Mouse (Mus musculus): ENCODE data around the gene Gm13277. TPM values are rescaled to one million over a fixed set of nuclear protein-coding genes. Genes with fewer than 3 reads are reported as not detected.
"Not testable (repeated sequence)": the region's sequence is repeated elsewhere in the genome, so short reads cannot be mapped to it uniquely, and the experiment has no call there.

Gene Gm13277
- polyA plus RNA-seq, 1 experiment from 2014 or later = not detected

DNA sequence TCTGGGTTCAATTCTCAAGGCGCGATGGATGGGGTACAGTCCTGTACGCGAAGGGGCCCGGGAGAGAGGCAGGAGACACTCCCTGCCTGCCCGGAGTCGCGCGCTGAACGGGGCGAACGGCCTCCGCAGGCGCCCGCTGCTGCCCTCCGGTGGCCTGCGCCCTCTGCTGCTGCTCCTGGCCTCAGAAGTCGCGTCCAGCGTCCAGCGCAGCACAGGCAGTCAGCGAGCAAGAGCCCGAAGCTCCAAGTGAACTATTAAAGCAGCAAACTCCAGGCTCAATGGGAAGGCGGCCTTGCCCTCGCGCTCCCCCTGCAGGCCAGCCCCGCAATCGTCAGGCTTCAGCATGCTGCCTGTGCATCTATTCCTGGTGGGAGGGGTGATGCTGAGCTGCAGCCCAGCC is 28.0 kb upstream of the Gm13277 start:
- ATAC-seq (ENCODE audit: insufficient number of reproducible peaks, low FRiP score, low TSS enrichment, low read depth); H3K4me1 ChIP-seq; H3K27me3 ChIP-seq; H3K36me3 ChIP-seq; H3K9me3 ChIP-seq; H3K9ac ChIP-seq: not testable (repeated sequence)
- peak overlapping the region; percentile 38 for H3K4me3 ChIP-seq
- WGBS = 0% methylated on average over 26 of the region's 28 CpGs
- H3K4me2 ChIP-seq = peak overlapping the region; percentile 50
- peak overlapping the region; percentile 81 for H3K27ac ChIP-seq

GRCm38 (mm10) chr4:88761776-88762175 is 26.7 kb upstream of the Gm13277 start:
- not testable (repeated sequence) for ATAC-seq (ENCODE audit: insufficient number of reproducible peaks, low FRiP score, low TSS enrichment, low read depth); H3K4me1 ChIP-seq; H3K36me3 ChIP-seq; H3K4me3 ChIP-seq; H3K27ac ChIP-seq; H3K9ac ChIP-seq; H3K27me3 ChIP-seq; H3K4me2 ChIP-seq; H3K9me3 ChIP-seq
- 64% methylated on average over 6 of the region's 8 CpGs for WGBS

DNA sequence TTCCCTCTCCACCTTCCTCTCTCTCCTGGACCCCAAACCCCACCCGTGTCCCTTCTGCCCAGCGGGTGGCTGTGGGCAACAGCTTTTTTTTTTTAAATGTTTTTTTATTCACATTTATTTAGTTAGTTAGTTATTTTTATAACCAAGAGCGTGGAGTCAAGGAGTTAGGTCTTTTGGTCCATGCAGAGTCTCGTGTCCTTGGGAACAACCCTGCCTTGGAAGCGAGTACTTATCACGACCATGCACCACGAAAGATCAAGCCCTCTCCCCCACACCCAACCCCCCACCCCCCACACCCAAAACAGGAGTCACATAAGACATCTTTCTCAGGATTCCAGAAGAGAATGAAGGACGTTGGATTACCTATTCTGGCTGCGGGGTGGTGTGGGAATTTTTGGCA is 26.1 kb upstream of the Gm13277 start:
- 51% methylated on average over 9 of the region's 9 CpGs for WGBS
- H3K36me3 ChIP-seq; H3K9me3 ChIP-seq; H3K27me3 ChIP-seq; H3K27ac ChIP-seq; H3K4me1 ChIP-seq; ATAC-seq (ENCODE audit: insufficient number of reproducible peaks, low FRiP score, low TSS enrichment, low read depth); H3K4me3 ChIP-seq; H3K4me2 ChIP-seq; H3K9ac ChIP-seq: not testable (repeated sequence)

DNA sequence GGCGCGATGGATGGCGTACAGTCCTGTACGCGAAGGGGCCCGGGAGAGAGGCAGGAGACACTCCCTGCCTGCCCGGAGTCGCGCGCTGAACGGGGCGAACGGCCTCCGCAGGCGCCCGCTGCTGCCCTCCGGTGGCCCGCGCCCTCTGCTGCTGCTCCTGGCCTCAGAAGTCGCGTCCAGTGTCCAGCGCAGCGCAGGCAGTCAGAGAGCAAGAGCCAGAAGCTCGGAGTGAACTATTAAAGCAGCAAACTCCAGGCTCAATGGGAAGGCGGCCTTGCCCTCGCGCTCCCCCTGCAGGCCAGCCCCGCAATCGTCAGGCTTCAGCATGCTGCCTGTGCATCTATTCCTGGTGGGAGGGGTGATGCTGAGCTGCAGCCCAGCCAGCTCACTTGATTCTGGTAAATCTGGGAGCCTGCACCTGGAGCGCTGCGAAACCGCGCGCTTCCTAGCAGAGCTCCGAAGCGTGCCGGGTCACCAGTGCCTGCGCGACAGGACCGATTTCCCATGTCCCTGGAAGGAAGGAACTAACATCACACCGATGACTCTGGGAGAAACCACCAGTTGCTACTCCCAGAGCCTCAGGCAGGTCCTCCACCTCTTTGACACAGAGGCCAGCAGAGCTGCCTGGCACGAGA is 24.9 kb upstream of the Gm13277 start:
- H3K27me3 ChIP-seq; H3K9me3 ChIP-seq; H3K9ac ChIP-seq; H3K36me3 ChIP-seq; ATAC-seq (ENCODE audit: insufficient number of reproducible peaks, low FRiP score, low TSS enrichment, low read depth); H3K4me1 ChIP-seq: not testable (repeated sequence)
- 2% methylated on average over 30 of the region's 42 CpGs for WGBS
- peak overlapping the region; percentile 51 for H3K4me2 ChIP-seq
- H3K4me3 ChIP-seq = peak overlapping the region; percentile 42
- peak overlapping the region; percentile 77; the same call in 1 of the 2 replicates for H3K27ac ChIP-seq

GRCm38 (mm10) chr4:88773534-88773933 is 14.9 kb upstream of the Gm13277 start, which contains the start of gene Gm13290:
TSS of gene Gm13290 (plus strand) at chr4:88773834.
- H3K9ac ChIP-seq; H3K4me3 ChIP-seq; H3K27ac ChIP-seq; H3K36me3 ChIP-seq; H3K9me3 ChIP-seq; ATAC-seq (ENCODE audit: insufficient number of reproducible peaks, low FRiP score, low TSS enrichment, low read depth); H3K4me2 ChIP-seq; H3K4me1 ChIP-seq; H3K27me3 ChIP-seq: not testable (repeated sequence)
- no CpG with 5 or more reads among the region's 32 CpGs for WGBS

GRCm38 (mm10) chr4:88776622-88777021 is 11.8 kb upstream of the Gm13277 start, which contains the start of gene Gm13289:
TSS of gene Gm13289 (plus strand) at chr4:88776922.
- not testable (repeated sequence) for H3K9me3 ChIP-seq; H3K27me3 ChIP-seq; H3K36me3 ChIP-seq; H3K4me3 ChIP-seq; H3K27ac ChIP-seq; H3K4me2 ChIP-seq; H3K4me1 ChIP-seq; ATAC-seq (ENCODE audit: insufficient number of reproducible peaks, low FRiP score, low TSS enrichment, low read depth); H3K9ac ChIP-seq
- WGBS = no CpG with 5 or more reads among the region's 29 CpGs

- not testable (repeated sequence) for H3K9me3 ChIP-seq; H3K4me3 ChIP-seq; H3K4me1 ChIP-seq; H3K4me2 ChIP-seq; H3K27ac ChIP-seq; H3K9ac ChIP-seq; ATAC-seq (ENCODE audit: insufficient number of reproducible peaks, low FRiP score, low TSS enrichment, low read depth); H3K27me3 ChIP-seq; H3K36me3 ChIP-seq
- no CpG with 5 or more reads among the region's 29 CpGs for WGBS
These were observed 8.9 kb upstream of the Gm13277 start, which contains the start of gene Gm13272 for GRCm38 (mm10) chr4:88779550-88779949. TSS of gene Gm13272 (plus strand) at chr4:88779850.

- 44% methylated on average over 16 of the region's 18 CpGs for WGBS
- not testable (repeated sequence) for H3K27me3 ChIP-seq; H3K9me3 ChIP-seq; H3K27ac ChIP-seq; H3K36me3 ChIP-seq; H3K9ac ChIP-seq; H3K4me1 ChIP-seq; ATAC-seq (ENCODE audit: insufficient number of reproducible peaks, low FRiP score, low TSS enrichment, low read depth); H3K4me2 ChIP-seq; H3K4me3 ChIP-seq
These were observed 8.1 kb upstream of the Gm13277 start for GRCm38 (mm10) chr4:88780320-88780719.

- H3K27ac ChIP-seq = peak within 1 kb of the TSS; percentile 65
- not testable (repeated sequence) for H3K9me3 ChIP-seq; H3K4me1 ChIP-seq; H3K27me3 ChIP-seq; H3K36me3 ChIP-seq; H3K9ac ChIP-seq; ATAC-seq (ENCODE audit: insufficient number of reproducible peaks, low FRiP score, low TSS enrichment, low read depth)
- peak within 1 kb of the TSS; percentile 34 for H3K4me2 ChIP-seq
- 16% methylated on average over 5 of the region's 7 CpGs for WGBS
- peak within 1 kb of the TSS; percentile 24; the same call in 1 of the 2 replicates for H3K4me3 ChIP-seq
These were observed 6.6 kb upstream of the Gm13277 start, which contains the start of gene Ifnz for GRCm38 (mm10) chr4:88781831-88782230. TSS of gene Ifnz (plus strand) at chr4:88782131.

DNA sequence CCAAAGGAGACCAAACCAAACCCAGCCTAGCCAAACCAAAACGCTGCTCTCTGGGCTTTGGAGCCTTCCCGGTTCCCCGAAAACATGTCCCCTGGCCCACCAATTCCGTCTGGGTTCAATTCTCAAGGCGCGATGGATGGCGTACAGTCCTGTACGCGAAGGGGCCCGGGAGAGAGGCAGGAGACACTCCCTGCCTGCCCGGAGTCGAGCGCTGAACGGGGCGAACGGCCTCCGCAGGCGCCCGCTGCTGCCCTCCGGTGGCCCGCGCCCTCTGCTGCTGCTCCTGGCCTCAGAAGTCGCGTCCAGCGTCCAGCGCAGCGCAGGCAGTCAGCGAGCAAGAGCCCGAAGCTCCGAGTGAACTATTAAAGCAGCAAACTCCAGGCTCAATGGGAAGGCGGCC is 6.1 kb upstream of the Gm13277 start:
- Histone ChIP-seq H3K4me3 (peak overlapping the region; percentile 24; the same call in 1 of the 2 replicates), H3K27ac (peak overlapping the region; percentile 65), H3K4me2 (peak overlapping the region; percentile 34)
- not testable (repeated sequence) for ATAC-seq (ENCODE audit: insufficient number of reproducible peaks, low FRiP score, low TSS enrichment, low read depth); H3K36me3 ChIP-seq; H3K9me3 ChIP-seq; H3K4me1 ChIP-seq; H3K27me3 ChIP-seq; H3K9ac ChIP-seq
- 0% methylated on average over 10 of the region's 31 CpGs for WGBS

DNA sequence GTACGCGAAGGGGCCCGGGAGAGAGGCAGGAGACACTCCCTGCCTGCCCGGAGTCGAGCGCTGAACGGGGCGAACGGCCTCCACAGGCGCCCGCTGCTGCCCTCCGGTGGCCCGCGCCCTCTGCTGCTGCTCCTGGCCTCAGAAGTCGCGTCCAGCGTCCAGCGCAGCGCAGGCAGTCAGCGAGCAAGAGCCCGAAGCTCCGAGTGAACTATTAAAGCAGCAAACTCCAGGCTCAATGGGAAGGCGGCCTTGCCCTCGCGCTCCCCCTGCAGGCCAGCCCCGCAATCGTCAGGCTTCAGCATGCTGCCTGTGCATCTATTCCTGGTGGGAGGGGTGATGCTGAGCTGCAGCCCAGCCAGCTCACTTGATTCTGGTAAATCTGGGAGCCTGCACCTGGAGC is 3.0 kb upstream of the Gm13277 start, which contains the start of gene Gm13276:
TSS of gene Gm13276 (plus strand) at position 301 of the 400 bp plus-strand sequence.
- not testable (repeated sequence) for H3K27me3 ChIP-seq; H3K36me3 ChIP-seq; ATAC-seq (ENCODE audit: insufficient number of reproducible peaks, low FRiP score, low TSS enrichment, low read depth); H3K9me3 ChIP-seq; H3K9ac ChIP-seq; H3K4me1 ChIP-seq; H3K27ac ChIP-seq; H3K4me2 ChIP-seq; H3K4me3 ChIP-seq
- no CpG with 5 or more reads among the region's 27 CpGs for WGBS

- H3K4me3 ChIP-seq; H3K27ac ChIP-seq; H3K4me2 ChIP-seq; H3K9me3 ChIP-seq; H3K27me3 ChIP-seq; ATAC-seq (ENCODE audit: insufficient number of reproducible peaks, low FRiP score, low TSS enrichment, low read depth); H3K36me3 ChIP-seq; H3K4me1 ChIP-seq; H3K9ac ChIP-seq: not testable (repeated sequence)
- WGBS = no CpG with 5 or more reads among the region's 28 CpGs
These were observed 2.8 kb downstream of the Gm13277 start, which contains the start of gene Gm13278 for GRCm38 (mm10) chr4:88791250-88791649. TSS of gene Gm13278 (plus strand) at chr4:88791550.

Data from limb, embryonic 15.5 days (tissue).